Mouse (Mus musculus) hindbrain, embryonic 16.5 days (tissue): ENCODE measurements at regions not wholly inside any gene's neighbourhood (a gene's known extent, or its start where the extent isn't known, plus 50 kb on each side); places are given as distances from the start of the nearest gene placed in this dataset.

ENCODE experiments used
- ATAC-seq: fragments of 200-750 bp; cut with Nextera tagmentation; 2 replicates; pipeline ENCODE4 v1.8.0; 2017; ENCODE audit warnings: moderate TSS enrichment, moderate library complexity
- H3K27ac ChIP-seq: fragments of 300-500 bp; sonication (generic); 2 replicates; pipeline ENCODE4 v1.5.1; 2014; ENCODE audit warnings: low read depth, mild to moderate bottlenecking, control low read depth, low read length, moderate library complexity
- H3K27me3 ChIP-seq: fragments of 300-500 bp; sonication (generic); replicated peaks from 2 replicates; pipeline ENCODE4 v1.6.1; 2014; ENCODE audit warnings: low read length; ENCODE audit not compliant: control insufficient read depth, insufficient read depth
- H3K36me3 ChIP-seq: fragments of 300-500 bp; sonication (generic); 2 replicates; pipeline ENCODE4 v1.6.1; 2014; ENCODE audit warnings: mild to moderate bottlenecking, low read length, moderate library complexity, mixed read lengths; ENCODE audit not compliant: control insufficient read depth, insufficient read depth
- H3K4me1 ChIP-seq: fragments of 300-500 bp; sonication (generic); 2 replicates; pipeline ENCODE4 v1.6.1; 2014; ENCODE audit warnings: low read depth, low read length; ENCODE audit not compliant: control insufficient read depth, insufficient read depth
- H3K4me2 ChIP-seq: fragments of 300-500 bp; sonication (generic); 2 replicates; pipeline ENCODE4 v1.6.1; 2014; ENCODE audit warnings: mild to moderate bottlenecking, low read length, control low read depth, moderate library complexity
- H3K4me3 ChIP-seq: fragments of 300-500 bp; sonication (generic); 2 replicates; pipeline ENCODE4 v1.5.1; 2014; ENCODE audit warnings: mild to moderate bottlenecking, low read length, control low read depth, moderate library complexity
- H3K9ac ChIP-seq: fragments of 300-500 bp; sonication (generic); 2 replicates; pipeline ENCODE4 v1.6.1; 2014; ENCODE audit warnings: low read depth, mild to moderate bottlenecking, control low read depth, low read length, moderate library complexity
- H3K9me3 ChIP-seq: fragments of 300-500 bp; sonication (generic); 2 replicates; pipeline ENCODE4 v1.6.1; 2014; ENCODE audit warnings: mild to moderate bottlenecking, low read length, moderate library complexity; ENCODE audit not compliant: control insufficient read depth
- WGBS: fragments of 180-500 bp; shearing (Covaris S2); extraction: QIAGEN DNeasy Blood & Tissue Kit; methylation state at CpG from one replicate; pipeline ENCODE4 v1.1.7; 2014; 5-methylcytosine and 5-hydroxymethylcytosine counted together

DNA sequence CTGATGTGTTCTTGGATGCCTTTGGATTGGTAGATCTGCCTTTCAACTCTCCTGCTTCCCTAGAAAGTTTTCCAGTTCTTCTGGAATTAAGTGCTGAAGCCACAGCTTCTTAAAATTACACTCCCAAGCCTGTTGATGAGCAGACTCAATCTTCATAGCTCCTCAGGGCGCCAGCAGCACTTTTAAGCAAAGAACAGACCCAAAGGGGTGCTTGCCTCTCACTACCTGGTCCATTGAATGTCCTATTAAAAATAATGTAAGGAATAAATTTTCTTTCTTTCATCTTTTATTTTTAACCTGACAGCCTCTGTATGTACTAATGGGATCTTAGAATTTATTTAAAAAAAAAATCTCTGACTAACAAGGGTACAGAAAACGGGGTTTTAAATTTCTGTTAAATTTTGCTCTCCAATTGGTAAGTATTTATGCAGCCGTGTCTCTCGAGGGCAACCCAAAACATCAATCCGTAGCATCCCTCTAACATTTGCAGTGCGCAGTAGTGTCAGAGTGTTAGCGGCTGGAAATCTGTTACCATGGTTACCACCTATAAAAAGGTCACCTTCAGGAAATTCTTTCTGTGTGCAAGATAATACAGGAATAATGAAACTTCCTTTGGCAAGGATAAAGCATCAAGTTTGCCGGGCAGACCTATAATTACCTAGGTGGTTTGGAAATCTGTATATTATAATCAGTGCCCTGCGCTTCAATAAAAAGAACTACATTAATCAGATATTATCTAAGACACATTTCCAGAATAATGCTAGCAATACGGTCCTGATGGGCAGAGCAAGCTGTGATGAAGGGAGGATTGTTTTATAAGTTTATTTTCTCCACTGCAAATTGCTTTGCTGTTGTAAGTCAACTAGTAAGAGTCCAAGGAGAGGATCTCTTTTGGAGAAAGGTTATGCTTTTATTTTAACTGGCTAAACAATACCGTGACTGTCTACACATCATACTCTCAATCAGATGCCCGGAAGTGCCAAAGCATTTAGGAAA, 277.1 kb upstream of the Nrsn1 start:
- Histone ChIP-seq H3K4me2 (no peak overlapping the region), H3K27ac (peak overlapping the region; percentile 64), H3K36me3 (no peaks in the 10 kb centered on the region), H3K4me3 (no peak overlapping the region), H3K9ac (no peak overlapping the region), H3K27me3 (no peaks in the 10 kb centered on the region), H3K9me3 (no peaks in the 10 kb centered on the region), H3K4me1 (peaks cover 2% of the 10 kb centered on the region; the same call in 1 of the 2 replicates)
- peak; percentile 92 for ATAC-seq
- WGBS = 47% methylated on average over 12 of the region's 12 CpGs

DNA sequence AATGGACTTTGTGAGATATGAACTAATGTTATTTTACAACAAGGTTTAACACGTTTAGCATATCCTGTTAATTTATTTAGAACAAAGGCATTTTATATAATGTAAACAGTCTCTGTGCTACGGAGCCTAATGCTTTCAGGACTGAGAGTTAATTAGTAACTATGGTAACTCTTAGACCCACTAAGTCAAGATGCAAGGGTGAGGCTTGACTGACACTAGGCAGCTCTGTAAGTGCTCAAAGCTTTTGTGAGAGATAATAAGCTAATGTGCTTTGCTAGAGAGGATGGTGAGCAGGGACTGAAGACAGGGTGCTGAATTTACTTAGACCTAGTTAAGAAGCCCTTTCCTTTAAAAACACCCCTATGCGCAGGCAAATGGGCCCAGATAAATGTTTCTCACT, 253.8 kb upstream of the Nrsn1 start:
- H3K4me2 ChIP-seq = no peak overlapping the region
- 44% methylated on average over 3 of the region's 3 CpGs for WGBS
- no peak overlapping the region for H3K4me3 ChIP-seq
- no peaks in the 10 kb centered on the region for H3K27me3 ChIP-seq
- no peaks in the 10 kb centered on the region for H3K4me1 ChIP-seq
- H3K27ac ChIP-seq = no peak overlapping the region
- no peaks in the 10 kb centered on the region for H3K9me3 ChIP-seq
- no peaks in the 10 kb centered on the region for H3K36me3 ChIP-seq
- no peak for ATAC-seq
- no peak overlapping the region for H3K9ac ChIP-seq

DNA sequence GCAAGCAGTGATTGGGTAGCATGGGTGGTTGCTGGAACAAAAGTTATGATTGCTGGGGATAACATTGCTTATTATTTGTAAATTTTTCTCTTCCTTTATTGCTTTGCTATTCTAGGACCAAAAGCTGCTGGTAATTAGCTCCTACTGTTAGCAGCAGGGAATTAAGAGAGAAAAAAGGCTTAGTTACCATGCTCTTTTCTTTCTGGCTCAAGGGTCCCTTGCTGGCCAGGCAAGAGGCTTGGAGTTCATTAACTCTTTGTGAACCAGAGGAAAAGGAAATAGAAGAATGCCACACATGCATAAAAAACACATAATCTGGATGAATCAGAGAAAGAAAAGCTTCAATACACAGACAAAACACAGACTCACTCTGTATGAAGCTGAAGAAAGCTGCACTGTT, 237.1 kb upstream of the Nrsn1 start:
- ATAC-seq = no peak
- H3K27ac ChIP-seq = no peak overlapping the region
- no peak overlapping the region for H3K4me2 ChIP-seq
- no peaks in the 10 kb centered on the region for H3K9me3 ChIP-seq
- no peaks in the 10 kb centered on the region for H3K27me3 ChIP-seq
- no peak overlapping the region for H3K9ac ChIP-seq
- H3K4me3 ChIP-seq = no peak overlapping the region
- no peaks in the 10 kb centered on the region for H3K4me1 ChIP-seq
- H3K36me3 ChIP-seq = no peaks in the 10 kb centered on the region

DNA sequence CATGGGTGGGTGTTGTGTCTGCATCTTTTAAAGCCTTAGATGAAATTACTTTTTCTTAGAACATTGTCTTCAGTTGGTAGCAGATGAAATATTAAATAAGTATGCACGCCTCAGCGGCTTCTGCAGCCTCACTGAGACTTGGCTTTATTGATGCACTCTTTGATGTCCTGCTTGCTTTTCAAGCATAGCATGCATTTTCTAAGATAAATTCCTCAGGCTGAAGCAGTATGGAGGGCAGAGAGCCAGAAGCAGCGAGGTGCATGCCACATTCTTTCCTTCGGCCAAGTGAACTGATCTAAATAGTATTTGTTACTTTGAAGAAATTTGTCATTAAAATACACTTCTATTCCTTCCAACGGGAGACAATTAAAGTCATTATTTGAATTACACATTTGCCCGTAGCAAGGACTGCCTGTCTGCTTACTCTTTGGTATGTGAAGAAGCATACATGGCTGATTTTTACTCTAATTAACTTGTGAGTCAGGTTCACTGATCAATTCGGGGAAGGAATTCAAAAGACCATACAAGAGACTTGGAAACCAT, 224.3 kb upstream of the Nrsn1 start:
- H3K27me3 ChIP-seq = no peaks in the 10 kb centered on the region
- no peak overlapping the region for H3K27ac ChIP-seq
- no peaks in the 10 kb centered on the region for H3K36me3 ChIP-seq
- no peaks in the 10 kb centered on the region for H3K4me1 ChIP-seq
- H3K4me3 ChIP-seq = no peak overlapping the region
- WGBS = 30% methylated on average over 7 of the region's 7 CpGs
- no peaks in the 10 kb centered on the region for H3K9me3 ChIP-seq
- no peak overlapping the region for H3K4me2 ChIP-seq
- 0 out of 2 replicates have a peak, but pooled peaks have one; percentile 54 for ATAC-seq
- H3K9ac ChIP-seq = no peak overlapping the region

DNA sequence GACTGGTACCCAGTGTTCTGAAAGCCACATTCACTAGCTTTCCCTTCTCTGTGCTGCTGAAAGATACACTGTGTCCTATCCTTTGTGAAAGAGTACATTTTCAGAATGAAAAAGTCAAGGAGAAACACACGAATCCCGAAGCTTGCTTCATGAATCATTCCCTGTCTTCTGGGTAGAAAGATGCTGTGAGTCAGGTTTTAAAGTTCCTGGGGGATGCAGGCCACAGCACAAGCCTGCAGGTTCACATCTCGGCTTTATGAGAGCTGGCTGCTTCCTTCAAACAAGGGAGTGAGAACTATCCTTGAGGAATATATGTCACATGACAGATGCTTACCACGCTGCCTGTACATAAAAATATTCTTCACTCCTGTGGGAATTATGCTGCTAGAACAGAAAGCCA, 219.7 kb upstream of the Nrsn1 start:
- Histone ChIP-seq H3K9me3 (no peaks in the 10 kb centered on the region), H3K4me2 (no peak overlapping the region), H3K4me3 (no peak overlapping the region), H3K27me3 (no peaks in the 10 kb centered on the region), H3K36me3 (no peaks in the 10 kb centered on the region), H3K9ac (no peak overlapping the region), H3K27ac (no peak overlapping the region), H3K4me1 (no peaks in the 10 kb centered on the region)
- WGBS = 66% methylated on average over 4 of the region's 4 CpGs
- no peak for ATAC-seq

DNA sequence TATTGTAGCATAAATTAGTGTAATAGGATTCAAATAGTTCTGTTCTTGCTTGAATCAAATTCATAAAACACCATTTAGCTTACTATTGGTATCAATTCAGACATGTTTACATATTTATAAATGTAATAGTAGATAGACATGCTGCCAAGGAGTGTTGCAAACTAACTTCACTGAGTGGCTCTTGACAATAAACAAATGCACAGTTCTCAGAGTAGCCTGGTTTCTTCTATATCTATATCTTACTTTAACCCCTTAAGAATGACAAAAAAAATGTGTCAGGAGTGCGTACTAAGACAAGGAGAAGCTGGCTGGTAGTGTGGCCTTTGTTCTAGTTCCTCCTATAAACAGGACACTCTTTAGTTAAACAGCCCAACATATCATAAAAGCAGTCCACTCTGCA, 213.0 kb upstream of the Nrsn1 start:
- no peak overlapping the region for H3K4me2 ChIP-seq
- H3K4me1 ChIP-seq = no peaks in the 10 kb centered on the region
- WGBS = 94% methylated on average over 1 of the region's 1 CpGs
- H3K36me3 ChIP-seq = no peaks in the 10 kb centered on the region
- ATAC-seq = no peak
- H3K27me3 ChIP-seq = no peaks in the 10 kb centered on the region
- no peaks in the 10 kb centered on the region for H3K9me3 ChIP-seq
- no peak overlapping the region for H3K4me3 ChIP-seq
- H3K27ac ChIP-seq = no peak overlapping the region
- no peak overlapping the region for H3K9ac ChIP-seq

DNA sequence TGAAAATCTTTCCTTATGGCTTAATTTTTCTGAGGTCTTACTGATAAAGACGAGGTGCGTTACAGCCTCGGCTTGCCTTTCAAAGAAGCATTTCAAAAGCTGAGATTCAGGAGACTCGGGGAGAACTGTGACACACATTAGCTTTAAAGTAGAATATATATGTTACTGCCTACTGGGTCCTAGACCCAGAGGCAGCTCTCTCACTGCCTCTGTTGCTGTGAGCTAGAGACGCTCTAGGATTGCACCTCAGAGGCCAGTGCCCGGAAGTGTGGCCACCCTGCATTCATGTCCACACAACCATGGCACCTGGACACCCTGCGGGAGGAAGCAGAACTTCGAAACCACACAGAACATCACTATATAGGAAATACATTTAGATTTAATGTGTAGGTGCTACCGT, 181.6 kb upstream of the Nrsn1 start:
- 48% methylated on average over 9 of the region's 9 CpGs for WGBS
- Histone ChIP-seq H3K27me3 (no peaks in the 10 kb centered on the region), H3K4me2 (0 out of 2 replicates have a peak overlapping the region, but pooled peaks have one; percentile 27), H3K9ac (peak overlapping the region; percentile 44), H3K27ac (peak overlapping the region; percentile 61), H3K4me1 (peaks cover 8% of the 10 kb centered on the region; the same call in 1 of the 2 replicates), H3K9me3 (no peaks in the 10 kb centered on the region), H3K4me3 (no peak overlapping the region), H3K36me3 (no peaks in the 10 kb centered on the region)
- ATAC-seq = peak; percentile 48; the same call in 1 of the 2 replicates

DNA sequence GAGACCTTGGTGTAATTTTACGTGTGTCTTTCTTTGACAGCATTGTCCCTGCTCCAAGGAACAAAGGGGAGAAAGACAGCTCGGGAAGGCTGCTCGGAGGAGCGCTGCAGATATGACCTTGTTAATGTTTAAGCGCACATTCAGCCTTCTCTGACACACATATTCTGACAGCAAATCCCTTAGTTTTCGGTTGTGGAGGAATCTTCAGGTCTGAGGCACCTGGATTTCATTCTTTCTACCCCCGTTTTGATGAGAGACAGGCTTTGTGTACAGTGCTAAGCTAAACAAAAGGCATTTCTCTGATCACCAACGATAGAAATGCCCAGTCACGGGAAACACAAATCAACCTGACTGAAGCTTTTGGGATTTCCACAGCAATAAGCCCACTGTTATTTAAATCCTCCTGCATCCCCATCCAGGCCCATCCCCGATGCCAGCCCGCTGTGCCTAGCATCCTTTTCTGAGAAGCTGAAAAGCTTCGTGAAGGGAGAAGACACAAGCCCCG, 181.1 kb upstream of the Nrsn1 start:
- WGBS = 13% methylated on average over 13 of the region's 13 CpGs
- Histone ChIP-seq H3K4me2 (peak overlapping the region; percentile 27; the same call in 1 of the 2 replicates), H3K27me3 (no peaks in the 10 kb centered on the region), H3K4me1 (peaks cover 8% of the 10 kb centered on the region; the same call in 1 of the 2 replicates), H3K9ac (peak overlapping the region; percentile 44), H3K4me3 (no peak overlapping the region), H3K27ac (peak overlapping the region; percentile 61), H3K9me3 (no peaks in the 10 kb centered on the region), H3K36me3 (no peaks in the 10 kb centered on the region)
- peak; percentile 63 for ATAC-seq
